Mouse (Mus musculus): ENCODE results near the gene Vstm2b.

GRCm38 (mm10) chr7:40898096-40898710, at the start of gene Vstm2b:
- TF ChIP-seq CTCF (IDR thresholded peaks at IDR 0.05; ENCODE audit: low read depth, low read length) (no peak), POLR2A (IDR thresholded peaks at IDR 0.05; ENCODE audit: extremely low read depth, insufficient read depth, low read length) (no peak)

Measured in liver, adult 2 months (tissue).